Mouse (Mus musculus) gastrocnemius, adult 2 months (tissue): ENCODE results near the gene Mmp19. TPM values are rescaled to one million over a fixed set of nuclear protein-coding genes. Genes with fewer than 3 reads are reported as not detected.

Experiments used
- DNase-seq: peaks from one replicate; pipeline ENCODE4 v3.0.0; 2022
- H3K27ac ChIP-seq: fragments of 200-600 bp; 2 replicates; pipeline ENCODE4 v1.8.1; 2022; ENCODE audit warnings: mild to moderate bottlenecking
- H3K4me3 ChIP-seq: fragments of 200-600 bp; 2 replicates; pipeline ENCODE4 v1.8.1; 2022; ENCODE audit warnings: mild to moderate bottlenecking, moderate library complexity
- CTCF ChIP-seq: fragments of 200-600 bp; IDR thresholded peaks from 2 replicates; pipeline ENCODE4 v1.8.1; 2022; ENCODE audit warnings: antibody characterized with exemption, mild to moderate bottlenecking, moderate library complexity
- intact Hi-C: fragments of 180-260 bp; cut with DNase I; formaldehyde crosslinking; loops from one replicate; pipeline ENCODE4 v1.15.1; 2025
- long read RNA-seq, 2 experiments: library from polyadenylated mRNA; stranded (forward); transcript quantifications; one replicate each; pipeline ENCODE4 v2.0.0; 2021
- total RNA-seq, 2 experiments: library from RNA; stranded (reverse); gene quantifications; 2 replicates each; pipeline ENCODE4 v1.2.3; 2021

Gene Mmp19
- total RNA-seq = 1 to 10 TPM; 1.0 to 1.5 TPM
- long read RNA-seq, experiment 1 = 0 reads
- long read RNA-seq, experiment 2, partial matches to known transcripts = 0 of 1 reads
- long read RNA-seq, experiment 2, other reads (novel, unspliced or antisense) = 0 of 1 reads

DNA sequence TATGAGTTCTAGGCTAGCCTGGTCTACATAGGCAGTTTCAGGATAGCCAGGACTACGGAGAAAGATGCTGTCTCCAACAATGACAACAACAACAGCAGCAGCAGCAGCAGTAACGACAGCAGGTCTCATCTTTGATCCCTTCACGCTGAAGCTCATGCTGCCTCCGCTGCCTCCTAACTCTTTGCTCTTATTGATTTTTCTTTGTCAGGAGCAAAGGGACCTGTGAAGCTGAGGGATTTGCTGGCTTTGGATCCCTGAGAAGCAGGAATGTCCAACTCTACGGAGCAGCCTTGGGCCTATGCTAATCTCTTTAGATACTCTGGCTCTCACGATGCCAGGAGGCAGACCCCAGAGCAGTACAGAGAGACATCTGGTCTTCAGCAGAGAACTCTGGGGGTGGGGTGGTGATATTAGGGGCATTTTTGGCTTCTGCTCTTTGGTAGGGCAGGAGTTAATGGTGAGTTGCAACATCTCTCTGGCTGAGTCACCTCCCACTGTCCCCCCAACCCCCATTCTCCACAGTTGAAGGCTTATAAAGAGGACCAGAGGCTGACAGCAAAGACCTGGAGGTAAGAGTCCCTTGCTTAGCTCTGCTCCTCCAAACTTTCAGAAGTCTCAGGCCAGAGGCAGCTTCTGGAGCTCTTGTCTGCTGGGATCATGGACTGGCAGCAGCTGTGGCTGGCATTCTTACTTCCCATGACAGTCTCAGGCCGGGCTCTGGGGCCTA, at the start of gene Mmp19:
Mmp19 (plus strand) TSS at position 513 of the 727 bp plus-strand sequence.
- Histone ChIP-seq H3K4me3 (peak within 1 kb of the TSS; percentile 67), H3K27ac (peak within 1 kb of the TSS; percentile 56)
- intact Hi-C loops = no loop called here
- DNase-seq = no peak
- TF ChIP-seq CTCF = no peak

GRCm38 (mm10) chr10:128742616-128743015, 48.1 kb upstream of the Mmp19 start:
- DNase-seq = no peak
- no peak for TF ChIP-seq CTCF
- H3K27ac ChIP-seq = peak overlapping the region; percentile 96; the same call in 1 of the 2 replicates
- H3K4me3 ChIP-seq = peak overlapping the region; percentile 96
- intact Hi-C loops = loop anchor here (2.0 kb wide), 1 partner anchor 38 kb away; the partner anchor contains the start of genes Cdk2 and Pmel

DNA sequence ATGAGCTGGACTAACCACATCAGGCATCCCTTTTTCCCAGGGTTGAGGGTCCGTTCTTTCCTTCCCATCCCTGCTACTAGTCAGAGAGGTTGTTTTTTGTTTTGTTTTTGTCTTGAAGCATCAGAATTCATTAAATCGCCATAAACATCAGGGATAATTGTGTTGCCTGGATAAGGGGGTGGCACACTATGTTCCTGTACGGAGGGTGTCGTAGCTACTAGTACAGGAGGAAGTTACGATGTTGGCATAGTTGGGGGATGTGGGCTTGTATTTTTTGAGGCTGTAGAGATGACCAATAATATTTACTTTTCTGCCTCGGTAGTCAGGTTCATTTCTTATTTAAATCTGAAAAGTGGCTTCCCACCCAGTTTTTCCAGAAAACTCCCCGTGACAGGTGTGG, 47.5 kb upstream of the Mmp19 start:
- TF ChIP-seq CTCF = no peak
- intact Hi-C loops = loop anchor here (2.0 kb wide), 1 partner anchor 38 kb away; the partner anchor contains the start of genes Cdk2 and Pmel
- Histone ChIP-seq H3K4me3 (peak overlapping the region; percentile 96), H3K27ac (peak overlapping the region; percentile 96)
- DNase-seq = no peak

- intact Hi-C loops = loop anchor here (2.0 kb wide), 1 partner anchor 39 kb away; the partner anchor contains the start of genes Cdk2 and Pmel
- TF ChIP-seq CTCF = no peak
Observed at GRCm38 (mm10) chr10:128743791-128744191, 46.9 kb upstream of the Mmp19 start.

GRCm38 (mm10) chr10:128744211-128744610, 46.5 kb upstream of the Mmp19 start:
- Histone ChIP-seq H3K4me3 (peak overlapping the region; percentile 96), H3K27ac (peak overlapping the region; percentile 96)
- no peak for TF ChIP-seq CTCF
- DNase-seq = no peak
- intact Hi-C loops = no loop called here

More at GRCm38 (mm10) chr10:128743791-128744191, 46.9 kb upstream of the Mmp19 start:
- H3K4me3 ChIP-seq = peak overlapping the region; percentile 96
- peak overlapping the region; percentile 96 for H3K27ac ChIP-seq
- peak; percentile 83 for DNase-seq

- Histone ChIP-seq H3K4me3 (peak within 1 kb of the TSS; percentile 96), H3K27ac (peak within 1 kb of the TSS; percentile 96)
- peak; percentile 35; the same call in 1 of the 2 replicates for TF ChIP-seq CTCF
- intact Hi-C loops = no loop called here
- DNase-seq = no peak
Observed at GRCm38 (mm10) chr10:128744680-128745601, 45.8 kb upstream of the Mmp19 start, which contains the start of gene Dgka. Gene Dgka, minus strand, starts transcription at chr10:128744855.

DNA sequence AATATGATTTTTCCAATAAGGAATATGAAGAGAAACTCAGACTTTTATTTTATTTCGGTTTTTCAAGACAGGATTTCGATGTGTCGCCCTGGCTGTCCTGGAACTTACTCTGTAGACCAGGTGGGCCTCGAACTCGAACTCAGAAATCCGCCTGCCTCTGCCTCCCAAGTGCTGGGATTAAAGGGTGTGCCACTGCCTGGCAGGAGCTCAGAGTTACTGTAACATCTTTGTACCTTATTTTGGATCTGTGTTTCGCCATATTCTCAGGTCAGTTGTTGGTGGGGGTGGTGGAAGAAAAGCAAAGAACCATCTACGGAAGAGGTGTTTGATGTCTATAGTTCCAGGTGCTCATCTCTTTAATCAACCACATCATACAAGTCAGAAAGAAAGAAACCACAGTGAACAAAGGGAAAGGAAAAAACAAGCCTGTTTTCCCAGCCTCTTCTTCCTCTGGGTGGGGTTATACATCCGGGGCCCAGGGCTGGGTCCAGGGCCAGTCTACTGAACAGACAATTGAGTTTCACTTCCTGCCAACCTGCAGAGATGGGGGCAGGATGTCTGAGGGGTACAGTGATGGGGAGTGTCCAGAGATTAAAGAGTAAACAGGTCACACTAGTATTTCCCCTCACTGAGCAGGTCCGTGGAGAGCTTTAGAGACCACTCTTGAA, 44.6 kb upstream of the Mmp19 start:
- no peak overlapping the region for H3K4me3 ChIP-seq
- intact Hi-C loops = no loop called here
- DNase-seq = no peak
- no peak for TF ChIP-seq CTCF
- H3K27ac ChIP-seq = peak overlapping the region; percentile 96

DNA sequence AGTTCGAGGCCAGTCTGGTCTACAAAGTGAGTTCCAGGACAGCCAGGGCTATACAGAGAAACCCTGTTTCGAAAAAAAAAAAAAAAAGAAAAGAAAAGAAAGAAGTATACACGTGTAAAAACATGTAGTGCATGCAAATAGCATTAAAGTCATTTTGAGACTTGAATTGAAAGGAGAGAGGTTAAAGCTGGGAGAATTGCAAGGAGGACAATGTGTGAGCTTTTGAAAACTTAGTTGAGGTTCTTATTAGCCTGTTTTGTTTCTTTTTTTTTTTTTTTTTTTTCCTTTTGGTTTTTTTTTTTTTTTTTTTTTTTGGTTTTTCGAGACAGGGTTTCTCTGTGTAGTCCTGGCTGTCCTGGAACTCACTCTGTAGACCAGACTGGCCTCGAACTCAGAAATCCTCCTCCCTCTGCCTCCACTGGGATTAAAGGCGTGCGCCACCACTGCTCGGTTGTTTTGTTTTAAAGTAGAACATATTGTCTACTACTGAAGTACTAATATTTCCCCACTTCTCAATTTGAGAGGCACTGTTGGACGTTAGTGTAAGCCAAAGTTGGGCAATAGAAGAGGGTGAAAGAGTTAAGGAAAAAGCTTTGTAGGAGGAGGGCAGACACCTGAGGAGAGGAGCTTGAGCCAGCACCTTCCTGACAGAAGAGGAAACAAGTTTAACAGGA, 43.6 kb upstream of the Mmp19 start:
- no peak for TF ChIP-seq CTCF
- H3K27ac ChIP-seq = peak overlapping the region; percentile 96
- no peak for DNase-seq
- peak overlapping the region; percentile 84 for H3K4me3 ChIP-seq
- intact Hi-C loops = no loop called here

DNA sequence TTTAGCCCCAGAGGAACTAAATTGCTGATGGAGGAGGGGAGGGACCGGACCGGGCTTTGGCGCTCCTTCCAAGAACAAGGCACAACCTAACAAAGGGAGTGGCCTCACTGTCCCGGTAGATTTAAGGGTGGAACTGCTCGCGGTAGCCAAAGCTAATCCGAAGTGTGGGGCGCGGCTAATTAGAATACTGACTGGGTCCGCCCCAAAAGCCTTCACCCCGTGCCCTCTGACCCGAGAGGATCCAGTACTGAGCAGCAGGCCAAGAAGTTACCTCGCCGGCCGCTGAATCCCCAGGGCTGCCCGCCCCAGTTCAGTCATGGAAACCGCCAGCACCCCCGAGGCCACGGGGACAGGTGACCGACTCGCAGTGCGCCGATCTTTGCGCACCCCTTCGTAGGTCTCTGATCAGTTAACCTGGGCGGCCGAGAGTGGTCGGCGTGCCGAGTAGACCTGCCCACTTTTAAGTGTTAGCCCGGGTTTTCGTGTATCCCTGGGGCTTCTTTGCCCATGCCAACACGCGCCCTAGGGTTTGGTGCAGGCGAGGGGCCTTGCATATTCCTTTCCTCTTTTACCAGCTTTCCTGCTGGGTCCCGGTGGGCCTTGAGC, 43.0 kb upstream of the Mmp19 start, which contains the start of gene Pym1:
Pym1 (plus strand) TSS at position 244 of the 606 bp plus-strand sequence.
- Histone ChIP-seq H3K27ac (peak within 1 kb of the TSS; percentile 96), H3K4me3 (peak within 1 kb of the TSS; percentile 84)
- intact Hi-C loops = loop anchor here (2.0 kb wide), 1 partner anchor 57 kb away; the partner anchor contains the start of genes Dnajc14 and Tmem198b
- TF ChIP-seq CTCF = no peak
- peak; percentile 87 for DNase-seq

- peak; percentile 42 for TF ChIP-seq CTCF
- H3K4me3 ChIP-seq = peak overlapping the region; percentile 84
- intact Hi-C loops = loop anchor here (2.0 kb wide), 1 partner anchor 56 kb away; the partner anchor contains the start of genes Dnajc14 and Tmem198b
- peak overlapping the region; percentile 96 for H3K27ac ChIP-seq
- peak; percentile 82 for DNase-seq
Observed at GRCm38 (mm10) chr10:128748252-128748864, 42.4 kb upstream of the Mmp19 start.
